Mouse (Mus musculus) liver, postnatal 0 days (tissue): Measurements from ENCODE around the gene Cmtr2. TPM values are rescaled to one million over a fixed set of nuclear protein-coding genes. Genes with fewer than 3 reads are reported as not detected.

ENCODE experiments used
- ATAC-seq: fragments of 200-750 bp; cut with Nextera tagmentation; 2 replicates; pipeline ENCODE4 v1.8.0; 2017; ENCODE audit warnings: mild to moderate bottlenecking, moderate library complexity
- DNase-seq: peaks from one replicate; pipeline ENCODE4 v3.0.0-alpha.2; 2016
- H3K27ac ChIP-seq: fragments of 300-500 bp; sonication (generic); 2 replicates; pipeline ENCODE4 v1.5.1; 2014; ENCODE audit warnings: antibody characterized with exemption, moderate library complexity, mild to moderate bottlenecking, low read depth
- H3K27me3 ChIP-seq: fragments of 300-500 bp; sonication (generic); 2 replicates; pipeline ENCODE4 v1.6.1; 2014; ENCODE audit warnings: low read length, control low read depth, mixed read lengths; ENCODE audit not compliant: insufficient read depth
- H3K36me3 ChIP-seq: fragments of 300-500 bp; sonication (generic); replicated peaks from 2 replicates; pipeline ENCODE4 v1.6.1; 2014; ENCODE audit warnings: mild to moderate bottlenecking, control low read depth, low read length, moderate library complexity, mixed read lengths; ENCODE audit not compliant: insufficient read depth
- H3K4me1 ChIP-seq: fragments of 300-500 bp; sonication (generic); 2 replicates; pipeline ENCODE4 v1.6.1; 2014; ENCODE audit warnings: antibody characterized with exemption, mild to moderate bottlenecking, control low read depth; ENCODE audit not compliant: insufficient read depth
- H3K4me2 ChIP-seq: fragments of 300-500 bp; sonication (generic); 2 replicates; pipeline ENCODE4 v1.6.1; 2014; ENCODE audit warnings: low read depth, mild to moderate bottlenecking, low read length, moderate library complexity, mixed read lengths
- H3K4me3 ChIP-seq: fragments of 300-500 bp; sonication (generic); 2 replicates; pipeline ENCODE4 v1.5.1; 2014; ENCODE audit warnings: low read depth, low read length
- H3K9ac ChIP-seq: fragments of 300-500 bp; sonication (generic); replicated peaks from 2 replicates; pipeline ENCODE4 v1.6.1; 2014; ENCODE audit warnings: mild to moderate bottlenecking, moderate library complexity
- H3K9me3 ChIP-seq: fragments of 300-500 bp; sonication (generic); 2 replicates; pipeline ENCODE4 v1.6.1; 2016; ENCODE audit warnings: mild to moderate bottlenecking, control low read depth, low read length, mixed read lengths
- CTCF ChIP-seq: sonication (generic); IDR thresholded peaks from 2 replicates; pipeline ENCODE4 v1.5.1; 2016; ENCODE audit warnings: antibody characterized with exemption, low read depth
- EP300 ChIP-seq: IDR thresholded peaks from 2 replicates; pipeline ENCODE4 v1.6.1; 2016; ENCODE audit warnings: antibody characterized with exemption, low read depth, mild to moderate bottlenecking
- WGBS: fragments of 180-500 bp; shearing (Covaris S2); extraction: QIAGEN DNeasy Blood & Tissue Kit; methylation state at CpG from one replicate; pipeline ENCODE4 v1.1.7; 2014; ENCODE audit not compliant: insufficient replicate concordance; 5-methylcytosine and 5-hydroxymethylcytosine counted together
- polyA plus RNA-seq: library from polyadenylated mRNA; unstranded; fragments of >200 nt; fragmentation: Nextera tagmentation; extraction: Ambion mirVana; gene quantifications from 2 replicates; pipeline ENCODE4 v1.2.1, GENCODE M21; 2015

The Cmtr2 gene
- polyA plus RNA-seq, 1 experiment from 2014 or later: 2.5 TPM

- peak overlapping the region; percentile 50; the same call in 1 of the 2 replicates for H3K4me2 ChIP-seq
- H3K9ac ChIP-seq: no peak overlapping the region
- H3K27ac ChIP-seq: no peak overlapping the region
- WGBS: 16% methylated on average over 12 of the region's 12 CpGs
- no peak for TF ChIP-seq CTCF
- TF ChIP-seq EP300: no peak
- H3K9me3 ChIP-seq: no peaks in the 10 kb centered on the region
- 0 out of 2 replicates have a peak, but pooled peaks cover 4% of the 10 kb centered on the region for H3K27me3 ChIP-seq
- H3K4me3 ChIP-seq: no peak overlapping the region
- H3K36me3 ChIP-seq: no peaks in the 10 kb centered on the region
- ATAC-seq (no peak), DNase-seq (no peak)
- 0 out of 2 replicates have a peak, but pooled peaks cover 4% of the 10 kb centered on the region for H3K4me1 ChIP-seq
Measured at GRCm38 (mm10) chr8:110267268-110267667, 51.8 kb downstream of the Cmtr2 start.

- DNase-seq (no peak), ATAC-seq (no peak)
- H3K9me3 ChIP-seq: no peaks in the 10 kb centered on the region
- no peak overlapping the region for H3K27ac ChIP-seq
- H3K4me2 ChIP-seq: no peak overlapping the region
- no peak overlapping the region for H3K4me3 ChIP-seq
- H3K4me1 ChIP-seq: 0 out of 2 replicates have a peak, but pooled peaks cover 4% of the 10 kb centered on the region
- no peak overlapping the region for H3K9ac ChIP-seq
- 0 out of 2 replicates have a peak, but pooled peaks cover 4% of the 10 kb centered on the region for H3K27me3 ChIP-seq
- 76% methylated on average over 4 of the region's 4 CpGs for WGBS
- TF ChIP-seq EP300 (no peak), CTCF (no peak)
- no peaks in the 10 kb centered on the region for H3K36me3 ChIP-seq
Measured at GRCm38 (mm10) chr8:110270659-110271058, 55.2 kb downstream of the Cmtr2 start.

DNA sequence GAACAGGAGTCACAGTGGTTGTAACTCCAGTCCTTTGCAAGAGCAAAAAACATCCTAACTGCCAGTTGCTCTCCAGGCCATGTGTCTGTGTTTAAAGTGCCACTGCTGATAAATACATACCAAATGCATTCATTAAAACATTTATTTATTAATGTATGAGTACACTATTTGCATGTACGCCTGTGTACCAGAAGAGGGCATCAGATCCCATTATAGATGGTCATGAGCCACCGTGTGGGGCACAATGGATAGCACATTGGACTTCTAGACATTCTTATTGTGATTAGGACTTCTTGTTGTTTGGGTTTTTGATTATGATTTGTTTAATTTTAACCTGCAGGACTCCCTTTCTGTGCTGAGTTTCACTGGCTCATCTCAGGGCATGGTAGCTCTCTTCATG, 57.9 kb downstream of the Cmtr2 start:
- DNase-seq (no peak), ATAC-seq (no peak)
- Histone ChIP-seq H3K9ac (no peak overlapping the region), H3K4me1 (no peaks in the 10 kb centered on the region), H3K4me3 (no peak overlapping the region), H3K27ac (no peak overlapping the region), H3K4me2 (no peak overlapping the region), H3K27me3 (no peaks in the 10 kb centered on the region), H3K9me3 (no peaks in the 10 kb centered on the region), H3K36me3 (no peaks in the 10 kb centered on the region)
- TF ChIP-seq CTCF: peak; percentile 38
- no peak for TF ChIP-seq EP300
- WGBS: 66% methylated on average over 2 of the region's 2 CpGs

Other genes starting within 250 kb of the Cmtr2 start
- gene Tat, start 225.2 kb upstream of the Cmtr2 start, polyA plus RNA-seq: 64.5 and 108 TPM in 2 replicates
- gene Chst4, start 175.9 kb upstream of the Cmtr2 start, polyA plus RNA-seq: 0.13 and 0.31 TPM in 2 replicates
- gene Zfp612, start 135.9 kb upstream of the Cmtr2 start, polyA plus RNA-seq: 2.7 TPM in 2 replicates
- not detected in 2 replicates for gene Gm21964, start 114.5 kb upstream of the Cmtr2 start, polyA plus RNA-seq
- not detected in 2 replicates for gene Gm17720, start 112.9 kb upstream of the Cmtr2 start, polyA plus RNA-seq
- not detected in 2 replicates for gene Calb2, start 47.5 kb upstream of the Cmtr2 start, polyA plus RNA-seq
- 0.01 and 0.04 TPM in 2 replicates for gene Hydin, start 51.3 kb downstream of the Cmtr2 start, polyA plus RNA-seq